Mouse (Mus musculus): ENCODE results near the gene Syt12. TPM values are rescaled to one million over a fixed set of nuclear protein-coding genes. Genes with fewer than 3 reads are reported as not detected.
"Not testable (repeated sequence)": the region's sequence is repeated elsewhere in the genome, so short reads cannot be mapped to it uniquely, and the experiment has no call there.

Syt12 gene
- polyA plus RNA-seq, 1 experiment, result 82.4 TPM

GRCm38 (mm10) chr19:4473549-4473948 is 3.7 kb downstream of the Syt12 start:
- H3K4me3 ChIP-seq (replicated peaks; ENCODE audit: insufficient read depth, low read depth, low read length), result no peak overlapping the region
- no peak for DNase-seq
- peaks cover 36% of the 10 kb centered on the region for H3K4me1 ChIP-seq (ENCODE audit: control insufficient read depth, insufficient read depth, low read length)
- no peak for TF ChIP-seq POLR2A (IDR thresholded peaks at IDR 0.05; ENCODE audit: borderline replicate concordance, insufficient read depth, low read length)
- 64% methylated on average over 5 of the region's 5 CpGs for WGBS
- H3K27me3 ChIP-seq (ENCODE audit: control insufficient read depth, insufficient read depth, low read length), result no peaks in the 10 kb centered on the region
- no peak overlapping the region for H3K27ac ChIP-seq (ENCODE audit: insufficient read depth, low read length)

GRCm38 (mm10) chr19:4468363-4468762 is 8.9 kb downstream of the Syt12 start:
- Histone ChIP-seq H3K4me3 (replicated peaks; ENCODE audit: insufficient read depth, low read depth, low read length) (no peak overlapping the region), H3K4me1 (ENCODE audit: control insufficient read depth, insufficient read depth, low read length) (peaks cover 48% of the 10 kb centered on the region), H3K27ac (ENCODE audit: insufficient read depth, low read length) (no peak overlapping the region), H3K27me3 (ENCODE audit: control insufficient read depth, insufficient read depth, low read length) (no peaks in the 10 kb centered on the region)
- 33% methylated on average over 5 of the region's 5 CpGs for WGBS
- TF ChIP-seq POLR2A (IDR thresholded peaks at IDR 0.05; ENCODE audit: borderline replicate concordance, insufficient read depth, low read length), result no peak
- peak; percentile 63; the same call in 1 of the 2 replicates for TF ChIP-seq CTCF (IDR thresholded peaks at IDR 0.05; ENCODE audit: borderline replicate concordance, insufficient read depth, low read depth, low read length)
- peak; percentile 52 to 62 for DNase-seq

DNA sequence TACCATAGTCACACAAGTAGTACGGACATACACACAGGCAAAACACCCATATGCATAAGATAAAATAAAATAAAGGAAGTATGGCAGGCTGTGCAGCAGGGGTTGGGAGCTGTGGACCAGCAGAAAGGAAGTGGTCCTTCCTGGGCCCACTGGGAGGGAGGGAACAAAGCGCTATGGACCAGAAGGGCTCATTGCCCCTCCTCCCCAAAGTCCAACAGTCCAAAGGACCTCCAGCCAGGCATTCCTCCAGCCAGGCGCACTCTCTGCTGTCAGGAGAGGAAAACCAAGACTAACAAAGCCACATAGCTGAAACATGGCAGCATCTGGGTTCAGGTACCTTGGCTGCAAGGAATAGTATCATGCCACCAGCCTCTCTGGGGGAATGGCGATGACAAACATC is 12.6 kb downstream of the Syt12 start:
- no peak for TF ChIP-seq POLR2A (IDR thresholded peaks at IDR 0.05; ENCODE audit: borderline replicate concordance, insufficient read depth, low read length)
- TF ChIP-seq CTCF (IDR thresholded peaks at IDR 0.05; ENCODE audit: borderline replicate concordance, insufficient read depth, low read depth, low read length), result no peak
- Histone ChIP-seq H3K27ac (ENCODE audit: insufficient read depth, low read length) (peak overlapping the region; percentile 61; the same call in 1 of the 2 replicates), H3K4me3 (replicated peaks; ENCODE audit: insufficient read depth, low read depth, low read length) (no peak overlapping the region), H3K4me1 (ENCODE audit: control insufficient read depth, insufficient read depth, low read length) (peaks cover 38% of the 10 kb centered on the region), H3K27me3 (ENCODE audit: control insufficient read depth, insufficient read depth, low read length) (no peaks in the 10 kb centered on the region)
- no peak for DNase-seq
- WGBS, result 71% methylated on average over 4 of the region's 4 CpGs

DNA sequence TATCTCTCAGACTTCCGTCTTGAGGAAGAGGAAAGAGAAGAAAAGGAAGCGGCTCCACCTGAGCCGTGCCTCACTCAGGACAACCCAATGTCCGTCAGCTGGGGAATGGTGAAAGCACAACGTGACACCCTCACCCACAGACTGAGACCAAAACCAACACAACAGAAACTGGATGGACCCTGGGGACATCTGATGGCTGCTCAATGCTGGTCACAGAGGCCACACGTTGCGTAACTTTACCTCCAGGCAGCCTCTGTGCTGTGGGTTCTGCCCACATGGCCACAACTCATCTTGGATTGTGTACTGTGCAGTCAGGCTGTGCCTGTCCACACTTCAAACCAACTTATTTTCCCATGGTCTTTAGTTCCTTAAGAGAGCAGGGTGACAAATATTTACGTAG is 15.3 kb downstream of the Syt12 start:
- Histone ChIP-seq H3K27ac (ENCODE audit: insufficient read depth, low read length) (no peak overlapping the region), H3K4me3 (replicated peaks; ENCODE audit: insufficient read depth, low read depth, low read length) (no peak overlapping the region), H3K4me1 (ENCODE audit: control insufficient read depth, insufficient read depth, low read length) (peaks cover 32% of the 10 kb centered on the region), H3K27me3 (ENCODE audit: control insufficient read depth, insufficient read depth, low read length) (no peaks in the 10 kb centered on the region)
- TF ChIP-seq POLR2A (IDR thresholded peaks at IDR 0.05; ENCODE audit: borderline replicate concordance, insufficient read depth, low read length), result no peak
- no peak for TF ChIP-seq CTCF (IDR thresholded peaks at IDR 0.05; ENCODE audit: borderline replicate concordance, insufficient read depth, low read depth, low read length)
- no peak for DNase-seq
- WGBS, result 85% methylated on average over 8 of the region's 8 CpGs

DNA sequence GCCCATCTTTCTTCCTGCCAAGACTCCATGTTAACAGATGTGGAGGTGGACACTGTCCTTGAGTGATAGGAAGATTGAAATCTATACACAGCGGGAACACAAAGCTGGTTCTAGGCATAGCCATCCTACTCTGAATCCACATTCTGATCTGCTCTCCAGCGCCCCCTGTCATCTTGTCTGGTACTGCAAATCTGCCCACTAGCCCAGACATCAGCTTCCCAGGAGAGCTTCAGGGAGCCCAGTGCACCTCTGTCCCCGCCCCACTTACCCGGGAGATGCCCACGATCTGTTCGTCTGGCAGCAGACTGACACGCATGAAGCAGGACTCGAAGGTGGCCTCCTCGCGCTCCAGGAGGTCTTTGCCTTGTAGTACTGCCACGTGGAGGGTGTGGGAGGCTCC is 21.0 kb downstream of the Syt12 start:
- Histone ChIP-seq H3K27ac (ENCODE audit: insufficient read depth, low read length) (no peak overlapping the region), H3K4me1 (ENCODE audit: control insufficient read depth, insufficient read depth, low read length) (peaks cover 32% of the 10 kb centered on the region), H3K27me3 (ENCODE audit: control insufficient read depth, insufficient read depth, low read length) (no peaks in the 10 kb centered on the region), H3K4me3 (replicated peaks; ENCODE audit: insufficient read depth, low read depth, low read length) (no peak overlapping the region)
- peak; percentile 55 to 76 for DNase-seq
- WGBS, result 19% methylated on average over 11 of the region's 11 CpGs
- TF ChIP-seq CTCF (IDR thresholded peaks at IDR 0.05; ENCODE audit: borderline replicate concordance, insufficient read depth, low read depth, low read length), result peak; percentile 73
- TF ChIP-seq POLR2A (IDR thresholded peaks at IDR 0.05; ENCODE audit: borderline replicate concordance, insufficient read depth, low read length), result no peak

GRCm38 (mm10) chr19:4455071-4455800 is 22.0 kb downstream of the Syt12 start:
- Histone ChIP-seq H3K4me1 (ENCODE audit: control insufficient read depth, insufficient read depth, low read length) (peaks cover 34% of the 10 kb centered on the region), H3K4me3 (replicated peaks; ENCODE audit: insufficient read depth, low read depth, low read length) (no peak overlapping the region), H3K27ac (ENCODE audit: insufficient read depth, low read length) (no peak overlapping the region), H3K27me3 (ENCODE audit: control insufficient read depth, insufficient read depth, low read length) (no peaks in the 10 kb centered on the region; the same call in 1 of the 2 replicates)
- DNase-seq, result no peak
- WGBS, result 58% methylated on average over 15 of the region's 15 CpGs
- TF ChIP-seq CTCF (IDR thresholded peaks at IDR 0.05; ENCODE audit: borderline replicate concordance, insufficient read depth, low read depth, low read length), result no peak
- TF ChIP-seq POLR2A (IDR thresholded peaks at IDR 0.05; ENCODE audit: borderline replicate concordance, insufficient read depth, low read length), result no peak

- H3K27ac ChIP-seq (ENCODE audit: insufficient read depth, low read length); H3K27me3 ChIP-seq (ENCODE audit: control insufficient read depth, insufficient read depth, low read length); H3K4me3 ChIP-seq (replicated peaks; ENCODE audit: insufficient read depth, low read depth, low read length); DNase-seq: not testable (repeated sequence)
- H3K4me1 ChIP-seq (ENCODE audit: control insufficient read depth, insufficient read depth, low read length), result peaks cover 34% of the 10 kb centered on the region
- WGBS, result 90% methylated on average over 1 of the region's 1 CpGs
Measured at GRCm38 (mm10) chr19:4454040-4454439, 23.2 kb downstream of the Syt12 start.

DNA sequence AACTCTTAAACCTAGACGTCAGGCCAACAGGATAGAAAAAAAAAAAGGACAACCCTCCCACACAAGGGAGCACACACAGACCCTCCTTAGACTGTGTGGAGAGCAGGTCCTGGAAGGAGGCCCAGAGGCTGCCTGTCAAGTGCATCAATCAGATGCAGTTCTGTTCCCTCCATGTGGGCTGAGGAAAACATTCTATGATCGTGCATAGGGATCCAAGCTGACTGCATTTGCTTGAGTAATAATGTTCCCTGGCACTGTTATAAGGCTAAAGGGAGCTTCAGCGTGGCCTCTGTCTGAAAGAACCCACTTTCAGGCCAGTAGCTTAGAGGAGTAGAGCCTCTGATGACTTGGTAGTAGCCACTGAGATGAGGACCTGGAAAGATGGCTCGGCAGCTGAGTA is 24.7 kb downstream of the Syt12 start:
- Histone ChIP-seq H3K4me1 (ENCODE audit: control insufficient read depth, insufficient read depth, low read length) (peaks cover 39% of the 10 kb centered on the region), H3K4me3 (replicated peaks; ENCODE audit: insufficient read depth, low read depth, low read length) (no peak overlapping the region), H3K27ac (ENCODE audit: insufficient read depth, low read length) (no peak overlapping the region), H3K27me3 (ENCODE audit: control insufficient read depth, insufficient read depth, low read length) (no peaks in the 10 kb centered on the region; the same call in 1 of the 2 replicates)
- TF ChIP-seq POLR2A (IDR thresholded peaks at IDR 0.05; ENCODE audit: borderline replicate concordance, insufficient read depth, low read length) (no peak), CTCF (IDR thresholded peaks at IDR 0.05; ENCODE audit: borderline replicate concordance, insufficient read depth, low read depth, low read length) (no peak)
- DNase-seq, result no peak
- 14% methylated on average over 4 of the region's 4 CpGs for WGBS

All from cerebellum, adult 2 months (tissue).